Mouse (Mus musculus) R1 (cell line): ENCODE measurements around the gene Hoxb4.

Experiments
- DNase-seq: peaks from one replicate; pipeline ENCODE4 v3.0.0-alpha.2; 2018; ENCODE audit warnings: low read depth, low spot score

The Hoxb4 gene

GRCm38 (mm10) chr11:96298895-96299667, 19.0 kb upstream of the Hoxb4 start:
- DNase-seq = no peak

GRCm38 (mm10) chr11:96299781-96300180, 18.3 kb upstream of the Hoxb4 start:
- no peak for DNase-seq

- peak; percentile 54 for DNase-seq
These were observed 17.6 kb upstream of the Hoxb4 start for GRCm38 (mm10) chr11:96300354-96301063.

- DNase-seq = no peak
These were observed 17.0 kb upstream of the Hoxb4 start for GRCm38 (mm10) chr11:96301064-96301431.

GRCm38 (mm10) chr11:96301837-96302236, 16.2 kb upstream of the Hoxb4 start:
- DNase-seq = no peak

GRCm38 (mm10) chr11:96302381-96303150, 15.5 kb upstream of the Hoxb4 start:
- no peak for DNase-seq

GRCm38 (mm10) chr11:96303151-96304099, 14.6 kb upstream of the Hoxb4 start, which contains the start of gene Hoxb5:
Hoxb5 (plus strand) TSS chr11:96303336.
- peak; percentile 82 for DNase-seq

GRCm38 (mm10) chr11:96304381-96305195, 13.5 kb upstream of the Hoxb4 start:
- no peak for DNase-seq

GRCm38 (mm10) chr11:96305505-96306182, 12.4 kb upstream of the Hoxb4 start:
- no peak for DNase-seq

GRCm38 (mm10) chr11:96306183-96306907, 11.7 kb upstream of the Hoxb4 start:
- DNase-seq = no peak

GRCm38 (mm10) chr11:96306908-96307269, 11.2 kb upstream of the Hoxb4 start:
- no peak for DNase-seq

GRCm38 (mm10) chr11:96308763-96309162, 9.3 kb upstream of the Hoxb4 start:
- no peak for DNase-seq

- no peak for DNase-seq
These were observed 8.8 kb upstream of the Hoxb4 start for GRCm38 (mm10) chr11:96309288-96309687.

- DNase-seq = no peak
These were observed 7.7 kb upstream of the Hoxb4 start for GRCm38 (mm10) chr11:96310183-96310938.

GRCm38 (mm10) chr11:96311097-96311496, 7.0 kb upstream of the Hoxb4 start:
- DNase-seq = no peak

GRCm38 (mm10) chr11:96311520-96312417, 6.3 kb upstream of the Hoxb4 start:
- DNase-seq = peak; percentile 85

- no peak for DNase-seq
These were observed 4.9 kb upstream of the Hoxb4 start for GRCm38 (mm10) chr11:96313134-96313533.
